Mouse (Mus musculus) intestine, embryonic 15.5 days (tissue): ENCODE measurements around the gene Epor. TPM values are rescaled to one million over a fixed set of nuclear protein-coding genes. Genes with fewer than 3 reads are reported as not detected.

Experiments
- ATAC-seq: fragments of 200-750 bp; cut with Nextera tagmentation; 2 replicates; pipeline ENCODE4 v1.8.0; 2017; ENCODE audit warnings: moderate TSS enrichment, moderate library complexity
- H3K27ac ChIP-seq: fragments of 300-500 bp; sonication (generic); 2 replicates; pipeline ENCODE4 v1.5.1; 2015; ENCODE audit warnings: mild to moderate bottlenecking, inconsistent platforms
- H3K27me3 ChIP-seq: fragments of 300-500 bp; sonication (generic); replicated peaks from 2 replicates; pipeline ENCODE4 v1.6.1; 2015; ENCODE audit warnings: inconsistent platforms
- H3K36me3 ChIP-seq: fragments of 300-500 bp; sonication (generic); 2 replicates; pipeline ENCODE4 v1.6.1; 2015; ENCODE audit warnings: inconsistent platforms
- H3K4me1 ChIP-seq: fragments of 300-500 bp; sonication (generic); replicated peaks from 2 replicates; pipeline ENCODE4 v1.6.1; 2015; ENCODE audit warnings: inconsistent platforms
- H3K4me2 ChIP-seq: fragments of 300-500 bp; sonication (generic); replicated peaks from 2 replicates; pipeline ENCODE4 v1.6.1; 2015; ENCODE audit warnings: mild to moderate bottlenecking, inconsistent platforms
- H3K4me3 ChIP-seq: fragments of 300-500 bp; sonication (generic); replicated peaks from 2 replicates; pipeline ENCODE4 v1.5.1; 2015; ENCODE audit warnings: inconsistent platforms
- H3K9ac ChIP-seq: fragments of 300-500 bp; sonication (generic); 2 replicates; pipeline ENCODE4 v1.6.1; 2015; ENCODE audit warnings: inconsistent platforms
- H3K9me3 ChIP-seq: fragments of 300-500 bp; sonication (generic); 2 replicates; pipeline ENCODE4 v1.6.1; 2016; ENCODE audit warnings: inconsistent platforms
- WGBS: fragments of 180-500 bp; shearing (Covaris S2); methylation state at CpG from one replicate; pipeline ENCODE4 v1.1.7; 2015; 5-methylcytosine and 5-hydroxymethylcytosine counted together
- polyA plus RNA-seq: library from polyadenylated mRNA; unstranded; fragments of >200 nt; fragmentation: Nextera tagmentation; extraction: Ambion mirVana; gene quantifications from 2 replicates; pipeline ENCODE4 v1.2.1, GENCODE M21; 2015

Gene Epor
- polyA plus RNA-seq, 1 experiment from 2014 or later, result 4.3 TPM

DNA sequence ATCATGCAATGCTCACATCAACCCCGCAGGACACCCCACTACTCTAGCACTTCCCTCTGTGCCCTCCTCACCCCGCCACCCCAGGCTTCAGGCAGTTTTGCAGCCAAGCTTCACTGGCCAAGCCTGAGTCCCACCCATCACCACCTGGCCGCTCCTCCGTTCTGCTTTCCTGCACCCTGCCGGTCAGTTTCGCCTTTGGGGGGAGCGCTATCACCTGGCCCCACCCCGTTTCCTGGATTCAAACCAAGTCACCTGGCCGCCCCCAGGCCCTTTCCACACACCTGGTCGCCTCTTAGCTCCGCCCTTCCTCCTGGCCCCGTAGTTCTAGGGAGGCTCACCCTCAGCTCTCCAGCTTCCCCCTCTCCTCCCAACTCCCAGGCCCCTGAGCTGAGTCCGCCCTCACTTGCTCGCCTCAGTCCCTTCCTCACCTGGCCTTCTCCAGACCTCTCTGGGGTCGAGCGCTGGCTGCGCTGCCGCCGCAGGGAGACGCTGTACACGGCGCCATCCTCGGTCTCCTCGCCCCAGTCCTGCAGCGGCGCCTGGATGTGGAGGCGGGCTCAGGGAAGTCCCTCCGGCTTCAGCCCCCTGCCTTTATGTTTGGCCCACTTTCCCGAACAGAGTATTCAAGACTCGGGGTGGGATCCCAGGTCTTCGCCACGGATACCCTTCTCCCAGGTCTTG lies 25.3 kb upstream of the Epor start:
- ATAC-seq, result peak; percentile 48
- Histone ChIP-seq H3K4me1 (peaks cover 24% of the 10 kb centered on the region), H3K9ac (peak overlapping the region; percentile 47), H3K4me3 (peak overlapping the region; percentile 40), H3K27me3 (peaks cover 63% of the 10 kb centered on the region), H3K9me3 (no peaks in the 10 kb centered on the region), H3K36me3 (no peaks in the 10 kb centered on the region), H3K27ac (no peak overlapping the region), H3K4me2 (peak overlapping the region; percentile 77)
- WGBS, result 2% methylated on average over 32 of the region's 32 CpGs

DNA sequence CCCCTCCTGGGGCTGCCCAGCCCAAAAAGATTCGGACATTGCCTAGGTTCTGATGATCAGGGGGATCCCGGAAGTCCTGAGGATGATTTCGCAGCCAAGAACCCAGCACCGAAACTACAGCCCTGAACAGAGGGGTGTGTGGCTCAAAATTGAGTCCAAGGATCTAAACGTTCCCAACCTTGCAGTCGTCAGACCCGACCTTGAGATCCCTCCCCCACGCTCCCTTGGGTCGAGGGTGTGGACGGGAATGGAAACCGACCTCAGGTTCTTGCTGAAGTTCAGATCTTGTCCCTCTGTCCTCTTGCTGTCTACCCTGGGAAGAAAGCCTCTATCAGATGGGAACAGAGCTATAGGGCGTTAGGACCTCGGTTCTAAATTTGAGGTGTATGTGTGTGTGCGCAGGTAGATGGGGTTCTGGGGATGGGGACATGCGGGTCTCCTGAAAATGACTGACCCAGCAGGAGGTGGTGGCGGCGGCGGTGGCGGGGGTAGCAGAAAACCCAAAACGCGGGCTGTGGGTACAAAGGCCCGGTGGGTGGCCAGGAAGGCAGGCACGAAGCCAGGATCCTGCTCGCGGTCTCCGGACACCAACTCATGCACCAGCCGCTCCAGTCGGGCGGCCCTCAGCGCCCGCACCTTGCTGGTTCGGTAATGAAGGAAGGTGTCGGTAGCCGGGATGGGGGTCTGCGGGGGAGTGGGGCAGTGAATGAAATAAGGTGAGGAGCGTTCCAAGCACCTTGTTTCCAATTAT lies 24.5 kb upstream of the Epor start:
- Histone ChIP-seq H3K4me1 (peaks cover 24% of the 10 kb centered on the region), H3K4me2 (peak overlapping the region; percentile 77), H3K9me3 (no peaks in the 10 kb centered on the region), H3K27ac (no peak overlapping the region), H3K27me3 (peaks cover 60% of the 10 kb centered on the region), H3K4me3 (peak overlapping the region; percentile 40), H3K9ac (no peak overlapping the region), H3K36me3 (no peaks in the 10 kb centered on the region)
- WGBS, result 10% methylated on average over 36 of the region's 36 CpGs
- ATAC-seq, result no peak

DNA sequence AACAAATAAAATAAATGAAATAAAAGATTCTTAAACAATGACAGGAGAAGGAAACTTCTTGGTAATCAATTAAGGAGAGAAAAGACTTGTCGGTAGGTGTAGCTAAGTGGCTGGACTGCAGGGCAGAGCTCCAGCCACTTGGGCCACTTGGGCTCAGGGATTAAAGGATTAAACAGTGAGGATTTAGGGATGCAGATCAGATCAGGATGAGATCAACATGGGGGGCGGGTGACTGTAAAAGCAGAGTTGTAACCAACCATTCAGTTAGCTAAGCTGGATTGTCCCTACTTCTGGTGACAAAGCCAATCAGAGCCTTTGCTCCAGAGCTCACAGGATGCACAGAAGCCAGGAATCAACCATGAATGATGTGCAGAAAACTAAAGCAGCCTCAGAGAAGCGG lies 20.6 kb upstream of the Epor start:
- no peaks in the 10 kb centered on the region for H3K9me3 ChIP-seq
- peaks cover 25% of the 10 kb centered on the region for H3K27me3 ChIP-seq
- no peak for ATAC-seq
- H3K9ac ChIP-seq, result no peak overlapping the region
- peaks cover 11% of the 10 kb centered on the region for H3K4me1 ChIP-seq
- H3K4me3 ChIP-seq, result no peak overlapping the region
- H3K27ac ChIP-seq, result no peak overlapping the region
- WGBS, result 44% methylated on average over 3 of the region's 3 CpGs
- no peaks in the 10 kb centered on the region for H3K36me3 ChIP-seq
- no peak overlapping the region for H3K4me2 ChIP-seq

DNA sequence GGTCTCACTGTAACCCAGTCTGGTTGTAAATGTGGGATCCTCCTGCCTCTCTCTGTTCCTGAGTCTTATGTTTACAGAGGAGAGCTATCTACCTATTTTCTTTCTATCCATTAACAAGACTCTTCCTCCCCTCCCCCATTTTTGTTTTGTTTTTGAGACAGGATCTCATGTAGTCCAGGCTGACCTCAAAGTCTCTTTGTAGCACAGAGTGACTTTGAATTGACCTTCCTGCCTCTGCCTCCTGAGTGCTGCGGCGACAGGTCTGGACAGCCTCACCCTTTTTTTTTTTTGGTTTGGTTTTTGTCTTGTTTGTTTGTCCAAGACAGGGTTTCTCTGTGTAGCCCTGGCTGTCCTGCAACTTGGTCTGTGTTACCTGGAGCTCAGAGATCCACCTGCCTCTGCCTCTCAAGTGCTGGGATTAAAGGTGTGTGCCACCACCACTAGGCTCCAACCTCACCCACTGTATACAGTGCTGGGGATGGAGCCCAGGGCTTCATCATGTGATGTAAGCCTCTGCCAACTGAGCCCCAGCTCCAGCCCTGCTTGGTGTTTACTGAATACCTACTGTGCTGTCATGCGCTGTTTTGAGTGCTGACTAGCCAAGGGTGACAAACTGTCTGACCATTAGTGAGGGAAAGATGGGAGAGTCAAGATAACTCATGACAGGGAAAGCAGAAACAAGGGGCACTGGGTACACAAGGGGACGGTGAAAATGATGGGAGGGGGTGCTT lies 15.3 kb upstream of the Epor start:
- Histone ChIP-seq H3K4me2 (no peak overlapping the region), H3K36me3 (no peaks in the 10 kb centered on the region), H3K27me3 (no peaks in the 10 kb centered on the region), H3K9ac (no peak overlapping the region), H3K9me3 (no peaks in the 10 kb centered on the region), H3K27ac (no peak overlapping the region), H3K4me3 (no peak overlapping the region), H3K4me1 (no peaks in the 10 kb centered on the region)
- 87% methylated on average over 4 of the region's 4 CpGs for WGBS
- no peak for ATAC-seq

DNA sequence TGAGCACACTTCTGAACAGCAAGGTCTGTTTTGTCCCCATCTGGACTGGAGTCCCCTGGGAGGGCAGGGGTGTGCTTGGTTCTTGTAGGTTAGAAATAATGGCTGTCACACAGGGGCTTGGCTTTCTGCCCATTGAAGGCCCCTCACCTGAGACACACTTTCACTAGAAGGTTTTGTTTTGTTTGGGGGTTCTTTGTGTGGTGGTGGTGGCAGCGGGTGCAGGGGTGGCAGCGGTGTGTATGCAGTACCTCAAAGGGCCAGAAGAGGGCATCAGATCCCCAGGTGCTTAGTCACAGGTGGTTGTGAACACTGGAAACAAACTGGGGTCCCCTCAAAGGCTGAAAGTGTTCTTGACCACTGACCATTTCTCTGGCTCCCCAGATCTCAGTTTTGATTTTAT lies 14.7 kb upstream of the Epor start:
- 29% methylated on average over 2 of the region's 2 CpGs for WGBS
- no peaks in the 10 kb centered on the region for H3K27me3 ChIP-seq
- no peaks in the 10 kb centered on the region for H3K4me1 ChIP-seq
- H3K9me3 ChIP-seq, result no peaks in the 10 kb centered on the region
- H3K4me2 ChIP-seq, result no peak overlapping the region
- H3K27ac ChIP-seq, result no peak overlapping the region
- H3K4me3 ChIP-seq, result no peak overlapping the region
- H3K36me3 ChIP-seq, result no peaks in the 10 kb centered on the region
- ATAC-seq, result no peak
- no peak overlapping the region for H3K9ac ChIP-seq

DNA sequence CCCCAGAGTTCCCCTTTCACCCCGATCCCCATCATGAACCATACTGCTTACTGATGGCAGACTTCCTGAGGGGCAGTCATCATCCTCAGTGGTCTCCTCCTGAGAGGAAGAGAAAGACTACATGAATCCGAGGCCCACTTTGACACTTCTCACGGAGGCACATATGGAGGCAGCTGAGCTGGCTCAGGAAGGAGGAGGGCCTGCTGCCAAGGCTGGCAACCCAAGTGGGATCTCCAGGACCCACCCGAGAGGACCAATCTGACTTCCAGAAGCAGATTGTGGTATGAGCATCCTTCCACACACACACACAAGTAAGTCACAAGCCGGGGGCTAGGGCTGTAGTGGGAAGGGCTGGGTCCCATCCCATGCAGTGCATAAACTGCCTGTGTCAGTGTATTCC lies 14.0 kb upstream of the Epor start:
- Histone ChIP-seq H3K9ac (no peak overlapping the region), H3K36me3 (no peaks in the 10 kb centered on the region), H3K27ac (no peak overlapping the region), H3K4me2 (no peak overlapping the region), H3K4me1 (no peaks in the 10 kb centered on the region), H3K9me3 (no peaks in the 10 kb centered on the region), H3K27me3 (no peaks in the 10 kb centered on the region), H3K4me3 (no peak overlapping the region)
- ATAC-seq, result no peak
- WGBS, result 92% methylated on average over 5 of the region's 5 CpGs

DNA sequence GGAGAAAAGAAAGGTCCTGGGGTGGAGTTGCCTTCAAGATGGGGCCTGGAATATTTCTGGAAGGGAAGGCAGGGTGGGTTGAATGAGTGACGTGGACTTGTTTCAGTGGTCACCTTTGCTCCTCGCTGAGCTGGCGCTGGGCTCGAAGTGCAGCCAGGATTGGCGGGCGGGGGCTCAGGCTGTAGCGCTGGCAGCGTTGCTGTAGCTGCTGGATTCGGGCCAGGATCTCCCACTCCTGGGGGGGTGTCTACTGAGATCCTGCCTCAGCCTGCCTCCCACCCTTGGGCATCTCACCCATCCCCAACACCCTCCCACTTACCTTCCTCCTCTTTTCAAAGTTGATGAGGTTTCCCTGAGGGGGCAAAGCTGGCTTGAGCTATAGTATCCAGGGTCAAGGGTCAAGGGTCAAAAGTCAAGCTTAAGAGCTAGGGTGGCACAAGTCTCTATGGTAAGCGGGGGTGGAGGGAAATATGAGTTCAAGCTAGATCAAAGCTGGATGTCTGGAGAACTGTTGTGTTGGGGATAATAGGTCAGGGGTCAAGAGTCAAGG lies 13.4 kb upstream of the Epor start:
- no peak overlapping the region for H3K4me2 ChIP-seq
- H3K27me3 ChIP-seq, result no peaks in the 10 kb centered on the region
- WGBS, result 80% methylated on average over 10 of the region's 10 CpGs
- H3K27ac ChIP-seq, result no peak overlapping the region
- no peaks in the 10 kb centered on the region for H3K4me1 ChIP-seq
- no peak overlapping the region for H3K9ac ChIP-seq
- no peak for ATAC-seq
- H3K9me3 ChIP-seq, result no peaks in the 10 kb centered on the region
- no peaks in the 10 kb centered on the region for H3K36me3 ChIP-seq
- no peak overlapping the region for H3K4me3 ChIP-seq

DNA sequence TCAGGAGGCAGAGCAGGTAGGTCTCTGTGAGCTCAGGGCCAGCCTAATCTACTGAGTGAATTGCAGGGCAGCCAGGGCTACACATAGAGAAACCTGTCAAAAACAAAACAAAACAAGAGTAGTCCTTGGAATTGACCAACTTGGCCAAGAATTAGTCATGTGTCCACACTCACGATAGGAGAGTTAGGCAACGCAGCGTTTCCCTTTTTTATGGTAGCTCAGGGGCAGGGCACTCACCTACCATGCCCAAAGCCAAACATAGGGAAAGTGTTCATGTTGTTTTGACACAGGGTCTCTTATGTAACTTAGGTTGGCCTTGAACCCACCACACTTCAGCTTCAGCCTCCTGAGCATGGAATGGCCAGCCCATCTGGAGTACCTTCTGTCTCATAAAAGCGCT lies 6.0 kb upstream of the Epor start:
- WGBS, result 88% methylated on average over 4 of the region's 4 CpGs
- no peak overlapping the region for H3K27ac ChIP-seq
- no peak overlapping the region for H3K9ac ChIP-seq
- no peaks in the 10 kb centered on the region for H3K4me1 ChIP-seq
- H3K4me3 ChIP-seq, result no peak overlapping the region
- no peaks in the 10 kb centered on the region for H3K27me3 ChIP-seq
- ATAC-seq, result no peak
- no peaks in the 10 kb centered on the region for H3K9me3 ChIP-seq
- no peak overlapping the region for H3K4me2 ChIP-seq
- H3K36me3 ChIP-seq, result no peaks in the 10 kb centered on the region

DNA sequence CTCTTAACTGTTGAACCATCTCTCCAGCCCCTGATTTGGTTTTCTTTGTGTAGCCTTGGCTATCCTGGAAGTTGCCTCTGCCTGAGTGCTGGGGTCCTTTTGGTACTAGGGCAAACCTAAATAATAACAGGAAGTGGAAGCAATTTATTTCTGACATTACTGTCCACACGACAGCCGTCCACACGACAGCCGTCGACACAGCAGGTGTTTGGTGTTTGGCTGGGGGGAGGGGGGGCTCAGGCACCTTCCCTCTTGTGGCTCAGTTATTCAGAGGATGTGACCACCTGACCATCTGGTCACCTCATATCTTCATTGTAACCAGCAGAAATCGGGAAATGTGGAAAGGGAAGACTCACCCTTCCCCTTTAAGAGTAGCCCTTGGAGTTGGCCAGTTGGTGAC lies 5.6 kb upstream of the Epor start:
- no peak for ATAC-seq
- 51% methylated on average over 6 of the region's 6 CpGs for WGBS
- no peaks in the 10 kb centered on the region for H3K9me3 ChIP-seq
- no peak overlapping the region for H3K4me3 ChIP-seq
- H3K27me3 ChIP-seq, result 0 out of 2 replicates have a peak, but pooled peaks cover 1% of the 10 kb centered on the region
- no peaks in the 10 kb centered on the region for H3K36me3 ChIP-seq
- H3K9ac ChIP-seq, result no peak overlapping the region
- H3K4me1 ChIP-seq, result no peaks in the 10 kb centered on the region
- no peak overlapping the region for H3K27ac ChIP-seq
- H3K4me2 ChIP-seq, result no peak overlapping the region

DNA sequence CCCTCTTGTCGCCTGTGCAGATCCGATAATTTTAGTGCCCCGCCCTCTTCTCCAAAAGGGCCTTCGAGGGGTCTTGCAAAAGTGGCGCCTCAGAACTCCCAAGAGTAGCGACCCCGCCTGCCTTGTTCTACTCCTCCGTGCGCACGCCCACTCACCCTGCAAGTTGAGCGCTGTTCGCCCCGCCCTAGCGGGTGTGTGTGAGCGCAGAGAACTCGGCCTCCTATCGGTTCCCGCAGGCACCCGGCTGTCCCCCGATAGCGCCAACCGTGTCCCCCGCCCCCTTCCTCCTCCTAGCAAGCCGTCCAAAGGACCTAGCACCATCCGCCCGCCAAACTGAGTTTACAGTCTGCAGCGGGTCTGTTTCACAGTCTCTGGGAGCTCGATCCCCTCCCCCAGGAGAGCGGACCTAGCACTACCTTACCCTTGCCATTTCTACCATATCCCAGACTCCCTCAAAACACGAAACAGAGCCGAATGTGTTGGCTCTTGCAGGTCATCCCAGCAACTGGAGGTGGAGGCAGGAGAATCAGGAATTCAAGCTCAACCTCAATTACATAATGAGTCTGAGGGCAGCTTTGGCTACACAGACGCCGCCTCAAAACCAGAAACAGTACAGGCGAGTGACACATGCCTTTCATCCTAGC lies 768 bp downstream of the Epor start:
- H3K9me3 ChIP-seq, result no peaks in the 10 kb centered on the region
- H3K9ac ChIP-seq, result peak overlapping the region; percentile 35
- 3% methylated on average over 34 of the region's 34 CpGs for WGBS
- peak overlapping the region; percentile 95 for H3K4me2 ChIP-seq
- peaks cover 26% of the 10 kb centered on the region for H3K4me1 ChIP-seq
- ATAC-seq, result peak; percentile 87
- no peaks in the 10 kb centered on the region for H3K36me3 ChIP-seq
- H3K27me3 ChIP-seq, result peaks cover 41% of the 10 kb centered on the region
- no peak overlapping the region for H3K27ac ChIP-seq
- H3K4me3 ChIP-seq, result peak overlapping the region; percentile 40

DNA sequence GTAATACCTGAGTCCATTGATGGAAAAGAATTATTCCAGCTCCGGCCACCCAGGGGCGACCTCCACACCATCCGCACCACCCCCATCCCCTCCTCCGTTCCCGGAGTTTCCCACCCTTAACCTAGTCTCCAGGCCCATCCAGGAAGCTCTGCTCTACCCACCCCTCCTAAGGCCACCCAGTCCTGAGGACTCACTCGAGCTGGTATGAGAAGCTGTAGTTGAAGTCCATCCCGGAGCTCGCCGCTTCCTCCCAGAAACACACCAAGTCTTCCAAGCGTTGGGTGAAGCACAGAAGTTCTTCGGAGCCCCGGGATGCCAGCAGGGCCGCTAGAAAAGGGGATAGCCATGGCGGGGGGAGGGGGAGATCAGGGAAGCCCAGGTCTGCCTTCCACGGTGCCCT lies 1.3 kb downstream of the Epor start:
- WGBS, result 1% methylated on average over 15 of the region's 15 CpGs
- Histone ChIP-seq H3K27me3 (peaks cover 41% of the 10 kb centered on the region), H3K4me2 (peak overlapping the region; percentile 95), H3K9ac (peak overlapping the region; percentile 35), H3K9me3 (no peaks in the 10 kb centered on the region), H3K4me1 (peaks cover 26% of the 10 kb centered on the region), H3K36me3 (no peaks in the 10 kb centered on the region), H3K4me3 (peak overlapping the region; percentile 40), H3K27ac (no peak overlapping the region)
- ATAC-seq, result peak; percentile 48
